Mouse (Mus musculus) testis, postnatal 14 days (tissue): Measurements from ENCODE around the gene Sh3d19.

ENCODE experiments used
- DNase-seq: peaks from one replicate; pipeline ENCODE4 v3.0.0; 2021; ENCODE audit warnings: low spot score

Sh3d19 gene

DNA sequence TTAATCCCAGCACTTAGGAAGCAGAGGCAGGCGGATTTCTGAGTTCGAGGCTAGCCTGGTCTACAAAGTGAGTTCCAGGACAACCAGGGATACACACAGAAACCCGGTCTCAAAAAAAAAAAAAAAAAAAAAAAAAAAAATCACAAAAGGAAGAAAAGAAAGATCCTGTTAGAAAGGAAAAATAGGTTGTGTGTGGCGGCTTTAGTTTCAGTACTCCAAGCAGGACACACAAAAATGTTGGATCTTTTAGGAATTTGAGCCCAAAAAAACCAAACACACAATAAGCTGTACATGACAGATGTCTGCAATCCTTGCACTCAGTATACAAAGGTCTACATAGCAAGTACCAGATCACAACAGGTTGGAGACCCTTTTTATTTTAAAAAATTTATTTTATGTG lies 168.8 kb downstream of the Sh3d19 start:
- no peak for DNase-seq

DNA sequence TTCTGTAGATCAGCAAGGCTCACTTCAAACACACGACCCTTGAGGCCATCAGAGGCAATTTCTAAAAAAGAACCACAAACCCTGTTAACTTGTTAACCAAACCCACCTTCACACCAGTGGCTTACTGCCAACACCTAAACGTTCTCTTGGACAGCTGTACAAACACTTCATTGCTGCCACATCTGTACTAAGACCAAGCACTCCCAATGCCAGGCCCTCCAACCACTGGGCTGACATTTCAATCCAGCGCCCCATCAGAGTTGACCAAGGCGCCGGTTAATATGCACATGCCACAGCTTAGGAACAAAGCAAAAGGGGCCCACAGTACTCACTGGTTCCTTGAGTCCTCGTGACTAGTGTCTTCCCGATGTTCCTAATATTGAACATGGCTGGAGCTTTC lies 170.5 kb downstream of the Sh3d19 start:
- DNase-seq = no peak

DNA sequence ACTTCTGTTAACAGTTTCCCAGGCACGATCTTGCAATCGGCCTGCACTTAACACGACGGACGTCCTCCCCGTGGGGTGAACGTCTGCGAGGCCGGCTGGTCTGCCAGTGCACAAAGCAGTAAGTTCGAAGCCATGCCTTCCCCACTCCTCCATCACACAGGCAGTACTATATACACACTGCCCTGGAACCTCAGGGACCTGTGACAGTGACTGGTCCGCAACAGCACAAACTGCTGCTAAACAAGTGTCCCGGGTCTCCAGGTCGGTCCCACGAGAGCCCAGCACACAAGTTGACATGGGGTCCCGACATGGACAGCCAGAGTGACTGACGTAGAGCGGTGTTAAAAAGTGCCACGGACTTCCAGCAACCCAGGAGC lies 171.0 kb downstream of the Sh3d19 start:
- peak; percentile 46 for DNase-seq

DNA sequence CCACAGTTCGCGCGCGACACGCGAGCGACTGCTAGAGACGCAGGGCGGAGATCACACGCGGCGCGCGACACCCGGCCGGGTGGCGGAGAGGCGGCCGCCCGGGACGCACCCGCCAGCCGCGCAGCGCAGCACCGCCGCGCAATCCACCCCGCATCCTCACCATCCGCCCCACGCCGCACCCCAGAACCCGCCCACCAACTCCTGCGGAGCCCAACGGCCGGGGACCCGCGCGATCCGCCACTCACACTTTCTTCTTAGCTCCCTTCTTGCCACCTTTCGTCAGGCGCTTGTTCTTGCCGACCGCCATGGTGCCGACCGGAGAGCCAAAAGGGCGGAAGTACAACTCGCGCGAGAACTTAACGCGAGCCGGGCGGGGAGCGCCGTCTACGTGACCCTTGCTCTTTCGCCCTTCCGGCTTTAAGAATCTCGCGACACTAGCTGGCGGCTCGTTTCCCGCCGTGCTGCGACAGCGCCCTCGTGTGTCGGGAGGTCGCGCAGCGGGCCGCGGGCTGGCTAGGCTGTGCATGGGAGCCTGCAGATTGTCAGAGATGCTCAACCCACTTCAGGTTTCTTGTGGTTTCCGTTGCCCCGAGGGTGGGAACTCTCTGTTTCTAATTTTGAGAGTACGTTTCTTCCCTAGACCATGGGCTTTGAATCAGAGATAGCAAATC lies 171.5 kb downstream of the Sh3d19 start, which contains the start of gene Rps3a1:
Gene Rps3a1, minus strand, starts transcription at position 440 of the 671 bp plus-strand sequence.
- peak; percentile 98 for DNase-seq

DNA sequence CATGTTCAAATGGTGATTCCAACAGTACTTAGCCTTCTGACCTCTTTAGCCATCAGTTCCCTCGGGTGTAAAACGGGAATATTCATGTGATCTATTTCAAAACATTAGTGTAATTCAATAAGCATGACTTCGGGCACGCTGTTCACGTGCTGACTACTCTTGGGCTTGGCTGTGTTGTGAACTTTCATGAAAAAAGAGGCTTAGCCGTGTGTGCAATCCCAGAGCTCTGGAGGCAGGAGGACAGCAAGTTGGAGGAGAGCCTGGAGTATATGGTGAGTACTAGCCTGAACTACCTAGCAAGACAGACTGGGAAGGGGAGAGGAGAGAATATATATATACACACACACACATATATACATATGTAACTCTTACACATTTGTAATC lies 172.0 kb downstream of the Sh3d19 start:
- DNase-seq = no peak

DNA sequence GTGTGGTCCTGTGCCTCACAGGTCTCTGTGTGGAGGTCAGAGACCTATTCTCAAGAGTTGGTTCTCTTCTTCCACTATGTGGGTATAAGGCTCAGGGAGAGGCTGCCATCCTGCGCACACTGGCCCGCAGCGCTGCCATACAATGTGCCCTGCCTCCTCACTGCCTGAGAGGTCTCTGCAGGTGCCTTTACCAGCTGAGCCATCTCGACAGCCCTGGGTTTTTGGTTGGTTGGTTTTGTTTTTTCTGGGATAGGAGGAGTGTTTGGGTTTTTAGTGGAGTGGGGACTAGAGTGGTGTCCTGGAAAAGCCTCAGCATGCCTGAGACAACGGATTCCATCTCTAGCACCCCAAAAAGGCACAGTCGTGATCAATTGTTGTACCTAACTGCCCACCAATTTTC lies 172.4 kb downstream of the Sh3d19 start:
- DNase-seq = no peak

DNA sequence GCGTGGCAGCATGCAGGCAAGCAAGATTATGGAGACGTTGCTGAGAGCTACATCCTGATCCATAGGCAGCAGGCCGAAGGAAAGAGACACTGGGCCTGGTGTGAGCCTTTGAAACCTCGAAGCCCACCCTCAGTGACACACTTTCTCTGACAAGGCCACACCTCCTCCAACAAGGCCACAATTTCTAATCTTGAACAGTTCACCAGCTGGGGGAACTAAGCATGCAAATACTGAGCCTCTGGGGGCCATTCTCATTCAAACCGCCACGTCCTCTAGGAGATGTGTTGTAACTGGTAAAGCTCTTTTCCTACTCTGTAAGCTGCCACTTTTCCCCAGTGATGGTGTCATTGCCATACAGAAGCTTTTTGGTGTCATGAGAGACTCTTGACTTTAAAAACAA lies 178.2 kb downstream of the Sh3d19 start:
- DNase-seq = no peak

DNA sequence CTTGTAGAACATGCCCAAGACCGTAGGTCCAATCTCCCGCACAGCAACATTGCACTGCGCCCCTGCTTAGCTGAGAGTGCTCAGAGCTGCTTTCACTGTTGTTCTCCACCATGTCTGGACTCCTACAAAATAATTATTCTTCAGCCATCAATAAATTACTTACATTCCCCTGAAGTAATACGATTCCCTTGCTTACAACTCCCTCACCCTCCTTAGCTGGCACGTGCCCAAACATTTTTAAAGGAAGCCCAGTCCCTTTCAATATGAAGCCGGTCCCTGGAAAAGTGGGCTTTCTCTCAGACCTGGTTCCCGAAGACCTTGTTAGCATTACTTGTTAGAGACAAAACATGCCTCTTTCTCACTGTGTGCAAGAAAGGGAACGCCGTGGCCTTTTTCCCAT lies 178.6 kb downstream of the Sh3d19 start:
- DNase-seq = no peak

DNA sequence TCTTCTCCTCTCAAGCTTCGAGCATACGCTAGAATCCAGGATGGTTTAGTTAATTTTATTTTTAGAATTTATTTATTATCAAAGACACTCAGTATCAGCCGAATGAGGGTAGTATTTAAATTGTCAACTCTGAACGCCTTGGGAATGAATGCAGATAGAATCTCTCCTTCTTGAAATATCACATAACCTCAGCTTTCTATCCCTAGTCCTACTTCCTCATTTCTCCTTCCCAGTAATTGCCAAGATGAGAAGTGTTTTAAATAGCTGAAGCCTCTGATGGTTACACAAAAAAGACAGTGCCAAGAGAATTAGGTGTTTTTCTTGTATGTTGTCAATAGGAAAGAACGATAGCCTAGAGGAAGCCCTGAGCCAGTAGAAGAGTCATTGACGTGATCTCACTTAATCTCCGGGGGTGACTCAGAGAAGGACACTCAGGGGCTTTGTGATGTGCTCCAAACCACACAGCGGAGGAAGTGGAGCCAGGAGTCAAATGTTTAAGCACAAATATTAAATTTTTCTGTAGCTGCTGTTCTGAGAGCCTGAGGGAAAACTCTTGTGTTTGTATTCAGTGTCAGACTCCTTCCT lies 198.0 kb downstream of the Sh3d19 start:
- no peak for DNase-seq

DNA sequence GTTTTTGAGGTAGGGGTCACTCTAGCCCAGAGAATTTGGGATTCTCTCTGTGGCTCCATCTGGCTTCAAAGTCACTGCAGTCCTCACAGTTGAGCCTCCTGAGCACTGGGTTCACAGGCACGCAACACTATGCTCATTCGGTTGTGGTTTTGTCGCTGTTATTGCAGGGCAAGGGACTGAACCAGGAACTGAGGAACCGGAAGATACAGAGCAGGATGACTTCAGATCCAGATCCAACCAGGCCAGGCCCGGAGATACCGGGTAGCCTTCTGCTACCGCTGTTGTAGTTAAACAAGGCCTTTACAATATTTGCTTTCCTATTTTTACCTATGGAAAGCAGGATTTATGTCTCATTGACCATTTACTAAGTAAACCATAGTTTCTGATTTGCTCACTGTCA lies 208.8 kb downstream of the Sh3d19 start:
- DNase-seq = no peak
